Mouse (Mus musculus): Measurements from ENCODE around the gene Sh3pxd2a. TPM values are rescaled to one million over a fixed set of nuclear protein-coding genes. Genes with fewer than 3 reads are reported as not detected.
A peak's percentile ranks its signal among the peaks of the same experiment; 100 is the strongest.

The Sh3pxd2a gene
- total and polyA plus RNA-seq, 3 experiments, result 36.1 to 53.2 (median 52.3) TPM

GRCm38 (mm10) chr19:47285581-47285980 is 178.6 kb downstream of the Sh3pxd2a start:
- Histone ChIP-seq H3K27ac (no peak overlapping the region), H3K4me1 (ENCODE audit: control insufficient read depth, insufficient read depth, low read length) (peaks cover 9% of the 10 kb centered on the region), H3K36me3 (ENCODE audit: control insufficient read depth, insufficient read depth, low read length) (no peaks in the 10 kb centered on the region; the same call in 1 of the 2 replicates), H3K9ac (ENCODE audit: low read depth, low read length) (no peak overlapping the region), H3K27me3 (ENCODE audit: control insufficient read depth, insufficient read depth, low read length) (no peaks in the 10 kb centered on the region), H3K79me2 (replicated peaks; ENCODE audit: control insufficient read depth, insufficient read depth, low read length) (no peaks in the 10 kb centered on the region), H3K4me3 (no peak overlapping the region)
- 83% methylated on average over 6 of the region's 6 CpGs for WGBS
- TF ChIP-seq CTCF (IDR thresholded peaks at IDR 0.05), result no peak
- no peak for TF ChIP-seq EP300 (IDR thresholded peaks at IDR 0.05; ENCODE audit: insufficient read depth, low read depth, low read length)
- TF ChIP-seq POLR2A (IDR thresholded peaks at IDR 0.05; ENCODE audit: insufficient read depth, low read depth, low read length), result no peak
- intact Hi-C loops (cut with DNase I), result no loop called here
- DNase-seq, result no peak

GRCm38 (mm10) chr19:47282688-47283215 is 181.4 kb downstream of the Sh3pxd2a start:
- H3K9ac ChIP-seq (ENCODE audit: low read depth, low read length), result no peak overlapping the region
- H3K27ac ChIP-seq, result peak overlapping the region; percentile 78
- WGBS, result 93% methylated on average over 17 of the region's 17 CpGs
- no peaks in the 10 kb centered on the region for H3K79me2 ChIP-seq (replicated peaks; ENCODE audit: control insufficient read depth, insufficient read depth, low read length)
- H3K4me3 ChIP-seq, result no peak overlapping the region
- TF ChIP-seq CTCF (IDR thresholded peaks at IDR 0.05), result no peak
- TF ChIP-seq EP300 (IDR thresholded peaks at IDR 0.05; ENCODE audit: insufficient read depth, low read depth, low read length), result no peak
- no peak for TF ChIP-seq POLR2A (IDR thresholded peaks at IDR 0.05; ENCODE audit: insufficient read depth, low read depth, low read length)
- peaks cover 29% of the 10 kb centered on the region for H3K4me1 ChIP-seq (ENCODE audit: control insufficient read depth, insufficient read depth, low read length)
- intact Hi-C loops (cut with DNase I), result no loop called here
- H3K27me3 ChIP-seq (ENCODE audit: control insufficient read depth, insufficient read depth, low read length), result no peaks in the 10 kb centered on the region
- no peak for DNase-seq
- peaks cover 3% of the 10 kb centered on the region for H3K36me3 ChIP-seq (ENCODE audit: control insufficient read depth, insufficient read depth, low read length)

- peak overlapping the region; percentile 78 for H3K27ac ChIP-seq
- DNase-seq, result peak; percentile 58 to 60
- peaks cover 34% of the 10 kb centered on the region for H3K4me1 ChIP-seq (ENCODE audit: control insufficient read depth, insufficient read depth, low read length)
- no peak overlapping the region for H3K4me3 ChIP-seq
- no peaks in the 10 kb centered on the region for H3K79me2 ChIP-seq (replicated peaks; ENCODE audit: control insufficient read depth, insufficient read depth, low read length)
- no peaks in the 10 kb centered on the region for H3K27me3 ChIP-seq (ENCODE audit: control insufficient read depth, insufficient read depth, low read length)
- TF ChIP-seq CTCF (IDR thresholded peaks at IDR 0.05), result no peak
- TF ChIP-seq POLR2A (IDR thresholded peaks at IDR 0.05; ENCODE audit: insufficient read depth, low read depth, low read length), result no peak
- no peak for TF ChIP-seq EP300 (IDR thresholded peaks at IDR 0.05; ENCODE audit: insufficient read depth, low read depth, low read length)
- intact Hi-C loops (cut with DNase I), result no loop called here
- H3K36me3 ChIP-seq (ENCODE audit: control insufficient read depth, insufficient read depth, low read length), result peaks cover 5% of the 10 kb centered on the region
- no peak overlapping the region for H3K9ac ChIP-seq (ENCODE audit: low read depth, low read length)
- WGBS, result 71% methylated on average over 6 of the region's 6 CpGs
Observed at GRCm38 (mm10) chr19:47282050-47282454, 182.1 kb downstream of the Sh3pxd2a start.

GRCm38 (mm10) chr19:47280894-47281293 is 183.3 kb downstream of the Sh3pxd2a start:
- 40% methylated on average over 9 of the region's 9 CpGs for WGBS
- Histone ChIP-seq H3K27me3 (ENCODE audit: control insufficient read depth, insufficient read depth, low read length) (no peaks in the 10 kb centered on the region), H3K4me1 (ENCODE audit: control insufficient read depth, insufficient read depth, low read length) (peaks cover 41% of the 10 kb centered on the region), H3K36me3 (ENCODE audit: control insufficient read depth, insufficient read depth, low read length) (peaks cover 5% of the 10 kb centered on the region), H3K9ac (ENCODE audit: low read depth, low read length) (no peak overlapping the region), H3K27ac (peak overlapping the region; percentile 78), H3K4me3 (no peak overlapping the region), H3K79me2 (replicated peaks; ENCODE audit: control insufficient read depth, insufficient read depth, low read length) (no peaks in the 10 kb centered on the region)
- DNase-seq, result peak; percentile 58 to 78
- intact Hi-C loops (cut with DNase I), result no loop called here
- TF ChIP-seq EP300 (IDR thresholded peaks at IDR 0.05; ENCODE audit: insufficient read depth, low read depth, low read length) (no peak), POLR2A (IDR thresholded peaks at IDR 0.05; ENCODE audit: insufficient read depth, low read depth, low read length) (no peak), CTCF (IDR thresholded peaks at IDR 0.05) (no peak)

GRCm38 (mm10) chr19:47279788-47280532 is 184.2 kb downstream of the Sh3pxd2a start:
- intact Hi-C loops (cut with DNase I), result loop anchor here (5.0 kb wide), 1 partner anchor 37 kb away; no protein-coding TSS in a partner anchor
- H3K27me3 ChIP-seq (ENCODE audit: control insufficient read depth, insufficient read depth, low read length), result no peaks in the 10 kb centered on the region
- H3K9ac ChIP-seq (ENCODE audit: low read depth, low read length), result peak overlapping the region; percentile 12

GRCm38 (mm10) chr19:47279372-47279771 is 184.8 kb downstream of the Sh3pxd2a start:
- H3K4me1 ChIP-seq (ENCODE audit: control insufficient read depth, insufficient read depth, low read length), result peaks cover 41% of the 10 kb centered on the region
- no peaks in the 10 kb centered on the region for H3K27me3 ChIP-seq (ENCODE audit: control insufficient read depth, insufficient read depth, low read length)
- intact Hi-C loops (cut with DNase I), result loop anchor here (5.0 kb wide), 1 partner anchor 38 kb away; no protein-coding TSS in a partner anchor
- peak in 1 of 2 experiments; percentile 65 for DNase-seq
- no peaks in the 10 kb centered on the region for H3K79me2 ChIP-seq (replicated peaks; ENCODE audit: control insufficient read depth, insufficient read depth, low read length)
- TF ChIP-seq CTCF (IDR thresholded peaks at IDR 0.05), result no peak
- TF ChIP-seq EP300 (IDR thresholded peaks at IDR 0.05; ENCODE audit: insufficient read depth, low read depth, low read length), result no peak
- TF ChIP-seq POLR2A (IDR thresholded peaks at IDR 0.05; ENCODE audit: insufficient read depth, low read depth, low read length), result no peak
- H3K9ac ChIP-seq (ENCODE audit: low read depth, low read length), result peak overlapping the region; percentile 12; the same call in 1 of the 2 replicates
- H3K4me3 ChIP-seq, result no peak overlapping the region
- 17% methylated on average over 4 of the region's 4 CpGs for WGBS
- H3K27ac ChIP-seq, result peak overlapping the region; percentile 78
- peaks cover 5% of the 10 kb centered on the region for H3K36me3 ChIP-seq (ENCODE audit: control insufficient read depth, insufficient read depth, low read length)

More at GRCm38 (mm10) chr19:47279788-47280532, 184.2 kb downstream of the Sh3pxd2a start:
- H3K4me3 ChIP-seq, result no peak overlapping the region
- H3K79me2 ChIP-seq (replicated peaks; ENCODE audit: control insufficient read depth, insufficient read depth, low read length), result no peaks in the 10 kb centered on the region
- peaks cover 5% of the 10 kb centered on the region for H3K36me3 ChIP-seq (ENCODE audit: control insufficient read depth, insufficient read depth, low read length)
- H3K4me1 ChIP-seq (ENCODE audit: control insufficient read depth, insufficient read depth, low read length), result peaks cover 41% of the 10 kb centered on the region
- TF ChIP-seq EP300 (IDR thresholded peaks at IDR 0.05; ENCODE audit: insufficient read depth, low read depth, low read length) (no peak), CTCF (IDR thresholded peaks at IDR 0.05) (peak; percentile 39)
- DNase-seq, result peak; percentile 88 to 92
- peak overlapping the region; percentile 78 for H3K27ac ChIP-seq
- WGBS, result 9% methylated on average over 15 of the region's 15 CpGs

Data from heart, adult 2 months (tissue).